Mouse (Mus musculus) retina, adult 2 months (tissue): ENCODE results near the gene Rfx4.

Experiments
- DNase-seq: peaks from one replicate; pipeline ENCODE4 v3.0.0-alpha.2; 2012; ENCODE audit warnings: low read depth, low spot score

The Rfx4 gene

DNA sequence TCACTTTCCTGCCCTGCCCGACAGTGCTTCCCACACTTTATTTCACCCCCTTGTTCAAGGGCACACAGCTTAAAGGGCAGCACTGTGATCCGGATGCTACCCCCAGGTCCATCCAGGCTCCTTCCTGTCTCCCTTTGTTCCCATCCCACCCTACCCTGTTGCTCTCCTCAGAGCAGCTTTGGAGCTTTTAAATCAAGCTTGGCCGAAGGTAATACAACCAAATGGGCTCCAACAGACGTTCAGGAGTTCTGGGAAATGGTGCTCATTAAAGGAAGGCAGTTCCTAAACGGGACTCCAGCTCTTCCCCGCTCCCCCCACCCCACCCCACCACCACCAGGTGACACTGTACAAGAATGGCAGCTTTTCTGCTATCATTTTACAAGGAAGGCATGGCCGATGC lies 154.3 kb downstream of the Rfx4 start:
- no peak for DNase-seq

DNA sequence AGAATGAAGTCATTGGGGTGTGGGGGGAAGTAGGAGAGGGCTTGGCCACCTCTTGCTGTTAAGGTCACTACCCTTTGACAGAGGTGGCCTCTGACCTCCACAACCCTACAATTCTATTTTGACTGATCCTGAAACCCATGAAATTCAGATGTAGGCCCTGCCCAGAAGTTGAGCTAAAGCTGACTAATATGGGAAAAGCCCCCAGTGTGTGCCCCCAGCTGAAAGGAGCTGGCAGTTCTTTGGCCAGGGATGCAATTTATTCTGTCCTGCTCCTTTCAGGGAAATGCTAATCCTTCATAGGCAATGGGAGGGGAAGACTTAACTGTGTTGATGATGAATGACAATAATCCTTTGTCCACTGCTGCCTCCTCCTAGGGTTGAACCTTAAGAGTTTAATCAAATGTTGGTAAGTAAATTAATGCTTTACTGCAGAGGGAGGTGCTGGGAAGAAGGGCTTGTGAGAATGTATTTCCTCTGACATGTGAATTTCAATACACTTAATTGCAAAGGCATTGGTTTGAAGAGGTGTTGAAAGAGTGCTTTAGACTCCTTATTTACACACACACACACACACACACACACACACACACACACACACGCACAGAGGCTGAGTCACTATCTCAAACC lies 155.0 kb downstream of the Rfx4 start:
- DNase-seq, result no peak

DNA sequence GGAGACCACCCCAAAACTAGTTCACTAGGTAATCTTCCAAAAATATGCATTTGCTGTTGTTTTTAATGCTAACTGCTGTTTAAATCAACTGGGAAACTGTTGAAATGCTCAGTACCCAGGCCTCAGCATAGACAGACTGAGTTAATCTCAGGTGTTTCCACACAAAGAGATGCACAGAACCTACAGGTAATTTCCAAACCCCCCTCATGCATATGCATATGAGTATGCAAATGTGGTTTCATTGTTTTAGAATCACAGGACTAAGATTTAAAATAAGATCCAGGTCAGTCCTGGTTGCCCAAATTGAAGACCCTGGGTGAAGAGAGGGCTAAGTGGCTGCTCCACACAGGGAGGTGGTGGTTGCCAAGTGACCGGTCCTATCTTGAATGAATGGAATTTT lies 157.3 kb downstream of the Rfx4 start:
- no peak for DNase-seq

DNA sequence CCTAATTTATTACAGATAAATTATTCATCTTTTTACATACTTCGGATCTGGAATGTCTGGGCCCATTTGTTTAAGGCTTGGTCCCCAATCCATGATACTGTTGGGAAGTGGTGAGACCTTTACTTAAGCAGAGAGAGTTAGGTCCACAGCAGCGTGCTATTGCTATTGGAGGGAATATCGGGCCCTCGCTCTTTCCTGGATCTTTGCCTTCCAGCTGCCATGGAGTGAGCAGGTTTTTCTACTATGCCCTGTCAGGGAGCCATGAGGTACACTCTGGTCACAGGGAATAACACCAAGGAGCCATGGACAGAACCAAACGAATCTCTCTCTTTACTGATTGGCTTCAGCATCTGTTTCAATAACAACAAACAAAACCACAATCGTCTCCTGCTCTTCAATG lies 159.6 kb downstream of the Rfx4 start:
- DNase-seq, result no peak

DNA sequence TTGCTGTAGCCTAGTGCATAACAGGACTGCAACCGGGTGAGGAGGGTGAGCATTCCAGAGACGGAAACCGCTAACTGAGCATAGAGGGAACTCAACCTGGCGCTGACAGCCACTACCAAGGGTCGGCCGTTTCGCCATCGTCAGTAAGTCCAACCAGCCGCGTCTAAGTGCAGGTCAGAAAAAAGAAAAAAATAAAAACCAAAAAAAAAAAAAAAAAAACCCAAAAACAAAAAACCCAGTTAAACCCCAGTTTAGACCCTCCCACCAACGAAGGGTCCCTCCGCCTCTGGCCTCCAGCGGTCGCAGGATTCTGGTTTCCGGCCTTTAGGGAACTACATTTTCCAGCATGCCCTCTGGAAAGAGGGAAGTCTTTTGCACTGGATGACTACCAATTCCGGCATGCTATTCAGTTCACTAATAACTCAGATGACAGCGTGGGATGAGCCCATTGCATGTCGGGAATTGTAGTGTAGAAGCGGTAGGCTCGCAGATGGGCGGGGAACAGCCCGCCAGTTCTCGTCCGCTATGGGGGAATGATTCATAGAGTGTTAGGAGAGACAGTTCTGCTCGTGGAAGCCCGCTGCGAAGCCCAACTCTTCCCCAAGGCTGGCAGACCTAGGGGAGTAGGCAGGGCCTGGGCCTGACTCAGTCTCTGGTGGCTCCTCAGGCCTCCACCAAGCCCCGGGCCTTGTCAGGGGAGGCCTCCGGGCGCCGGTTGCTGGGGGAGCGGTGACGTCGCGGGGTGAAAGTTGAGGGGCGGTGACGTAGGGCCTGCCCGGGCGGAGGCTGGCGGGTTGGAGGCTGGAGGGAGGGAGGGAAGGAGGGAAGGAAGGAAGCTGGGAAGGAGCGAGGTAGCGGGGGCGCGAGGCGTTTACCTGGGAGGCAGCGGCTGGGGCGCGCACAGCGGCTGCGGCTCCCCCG lies 161.2 kb downstream of the Rfx4 start, which contains the start of gene Ric8b:
Gene Ric8b, plus strand, starts transcription at position 807 of the 921 bp plus-strand sequence.
- peak; percentile 96 for DNase-seq

DNA sequence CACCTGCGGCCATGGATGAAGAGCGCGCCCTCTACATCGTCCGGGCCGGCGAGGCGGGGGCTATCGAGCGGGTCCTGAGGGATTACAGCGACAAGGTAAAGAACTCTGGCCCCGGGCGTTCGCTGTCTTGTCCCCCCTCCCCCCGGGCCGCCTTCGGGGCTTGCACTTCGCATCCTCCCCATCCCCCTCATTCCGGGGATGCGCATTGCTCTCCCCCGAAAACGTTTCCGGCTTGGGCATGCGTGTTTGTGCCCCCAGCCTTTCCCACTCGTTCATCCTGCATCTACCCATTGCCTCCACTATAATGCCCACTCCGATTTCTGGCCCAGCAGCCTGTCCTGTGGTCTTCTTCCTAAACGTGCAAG lies 161.9 kb downstream of the Rfx4 start:
- DNase-seq, result no peak

DNA sequence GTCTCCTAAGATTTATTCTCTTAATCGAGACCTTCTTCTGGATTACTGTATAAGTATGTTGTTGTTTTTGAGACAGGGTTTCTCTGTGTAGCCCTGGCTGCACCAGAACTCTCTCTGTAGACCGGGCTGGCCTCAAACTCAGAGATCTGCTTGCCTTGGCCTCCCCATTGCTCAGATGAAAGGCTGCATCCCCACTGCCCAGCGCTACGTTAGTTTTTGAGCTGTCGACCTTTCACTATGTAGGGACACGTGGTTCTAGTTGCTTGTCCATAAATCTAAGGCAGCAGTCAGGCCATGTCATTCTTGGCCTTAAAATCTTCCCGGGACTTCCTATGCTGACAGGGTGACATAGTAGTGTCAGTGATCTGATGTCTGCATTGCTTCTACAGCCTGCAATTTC lies 170.5 kb downstream of the Rfx4 start:
- DNase-seq, result no peak

DNA sequence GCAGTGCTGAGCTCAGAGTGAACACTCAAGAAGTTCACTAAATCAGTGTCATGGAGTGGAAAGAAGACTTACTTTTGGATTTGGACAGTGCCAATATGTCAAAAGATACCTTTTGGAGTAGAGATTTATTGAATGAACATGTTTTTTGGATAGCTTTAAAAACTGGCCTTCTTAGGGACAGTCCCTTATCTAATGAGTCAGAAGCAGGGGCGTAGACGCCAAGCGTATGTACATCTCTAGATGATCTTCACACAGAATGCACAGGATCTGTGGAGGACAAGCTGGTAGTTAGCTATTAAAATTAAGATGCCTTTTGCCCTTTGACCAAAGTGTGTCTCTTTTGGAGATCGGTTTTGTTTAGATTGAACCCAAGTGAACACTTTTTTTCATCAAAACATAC lies 171.0 kb downstream of the Rfx4 start:
- no peak for DNase-seq

DNA sequence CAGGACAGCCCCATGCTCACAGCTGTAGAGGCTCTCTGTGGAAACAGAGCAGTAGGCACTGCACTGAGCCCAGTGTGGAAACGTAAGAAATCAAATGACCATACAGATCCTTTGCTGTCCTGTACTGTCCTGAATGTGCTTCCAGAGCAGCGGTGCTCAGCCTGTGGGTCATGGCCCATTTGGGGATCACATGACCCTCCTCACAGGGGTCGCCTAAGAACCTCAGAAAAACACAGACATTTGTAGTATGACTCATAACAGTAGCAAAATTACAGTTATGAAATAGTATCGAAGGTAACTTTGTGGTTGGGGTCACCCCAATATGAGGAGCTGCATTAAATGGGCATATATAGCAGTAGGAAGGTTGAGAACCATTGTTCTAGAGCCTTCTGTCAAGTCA lies 172.6 kb downstream of the Rfx4 start:
- DNase-seq, result no peak

DNA sequence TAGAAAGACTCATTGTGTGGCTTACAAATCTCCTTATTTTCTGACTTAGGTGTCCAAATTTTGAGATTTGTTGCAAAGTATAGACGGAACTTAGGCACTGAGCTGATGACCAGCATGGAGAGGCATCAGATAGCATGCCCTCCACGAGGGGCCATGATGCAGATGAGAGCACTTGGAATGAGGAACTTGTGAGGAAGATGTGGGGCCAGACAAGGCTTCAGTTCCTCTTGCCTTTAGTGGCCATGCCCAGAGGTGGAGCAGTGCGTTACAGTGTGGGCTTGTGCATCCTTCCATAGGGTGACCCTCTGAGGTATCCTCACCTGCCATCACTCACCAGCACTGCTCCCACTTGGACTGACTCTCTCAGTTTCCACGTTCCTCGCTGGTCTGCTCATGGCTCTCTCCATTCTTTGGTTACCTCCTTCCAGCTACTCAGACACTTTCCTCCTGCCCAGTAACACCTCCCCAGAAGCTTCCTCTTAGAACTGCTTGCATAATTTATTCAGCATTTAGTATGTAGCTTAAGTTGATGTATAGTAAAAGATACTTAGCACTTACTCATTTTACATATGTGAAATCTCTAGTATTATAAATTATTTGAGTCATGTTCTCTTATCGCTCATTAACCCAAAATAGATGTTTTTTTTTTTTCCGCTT lies 179.8 kb downstream of the Rfx4 start:
- no peak for DNase-seq

DNA sequence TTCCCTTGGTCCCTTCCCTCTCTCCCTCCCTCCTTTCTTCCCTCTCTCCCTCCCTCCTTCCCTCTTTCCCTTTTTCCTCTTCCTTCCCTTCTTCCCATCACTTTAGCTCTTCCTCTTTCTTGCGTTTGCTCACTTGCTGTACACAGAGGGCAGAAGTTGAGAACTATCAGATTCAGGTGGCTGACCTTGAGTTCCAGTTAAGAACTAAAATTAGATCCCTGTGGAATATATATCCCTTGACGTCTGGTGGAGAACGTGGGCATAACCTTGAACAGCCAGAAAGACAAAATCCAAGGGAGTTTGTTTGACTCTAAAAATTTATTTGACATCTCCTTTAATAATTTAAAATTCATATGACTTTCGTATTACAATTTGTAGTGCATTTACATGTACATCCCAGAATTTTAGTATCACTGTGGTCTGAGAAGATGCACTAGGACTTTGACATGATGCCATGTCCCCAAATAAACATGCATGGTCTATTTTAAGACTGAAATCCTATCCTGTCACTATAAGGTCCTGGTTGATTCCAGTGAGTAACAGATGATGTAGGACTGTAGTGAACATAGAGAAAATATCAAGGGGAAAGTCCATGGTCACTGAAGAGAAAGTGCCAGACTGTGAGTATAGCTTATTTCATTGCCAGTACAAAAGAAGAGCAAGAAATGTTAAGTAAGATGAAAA lies 181.1 kb downstream of the Rfx4 start:
- DNase-seq, result no peak

DNA sequence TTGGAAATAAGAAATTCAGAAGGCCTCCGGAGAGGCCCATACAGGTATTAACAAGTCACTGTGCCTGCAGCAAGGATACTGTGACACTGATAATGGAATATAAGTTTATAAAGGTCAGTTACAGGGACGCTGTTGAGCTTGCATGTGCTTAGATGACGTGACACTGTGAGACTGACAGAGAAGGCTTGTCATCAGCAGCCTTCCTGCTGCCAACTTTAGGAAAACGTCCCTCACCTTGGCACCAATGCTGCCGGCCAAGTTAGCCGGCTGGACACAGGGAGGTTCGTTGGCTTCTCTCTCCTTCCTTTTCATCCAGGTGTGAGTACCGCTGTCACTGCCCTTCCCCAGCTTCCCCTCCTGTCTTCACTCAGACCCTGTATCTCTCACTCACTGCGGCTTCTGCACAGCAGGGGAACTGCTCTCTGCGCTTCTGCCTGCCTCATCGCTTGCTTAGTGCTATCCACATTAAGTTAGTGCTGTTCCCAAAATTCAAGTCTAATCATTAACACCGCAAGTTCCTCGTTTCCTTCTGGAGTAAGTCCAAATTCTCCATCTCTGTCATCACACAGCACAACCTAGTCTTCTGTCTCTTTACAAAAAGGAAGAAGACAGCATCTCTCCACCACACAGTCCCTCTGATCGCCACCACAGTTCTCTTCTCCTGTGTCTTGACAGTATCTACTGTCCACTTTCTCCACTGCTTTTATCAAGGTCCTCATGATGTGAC lies 182.4 kb downstream of the Rfx4 start:
- no peak for DNase-seq

DNA sequence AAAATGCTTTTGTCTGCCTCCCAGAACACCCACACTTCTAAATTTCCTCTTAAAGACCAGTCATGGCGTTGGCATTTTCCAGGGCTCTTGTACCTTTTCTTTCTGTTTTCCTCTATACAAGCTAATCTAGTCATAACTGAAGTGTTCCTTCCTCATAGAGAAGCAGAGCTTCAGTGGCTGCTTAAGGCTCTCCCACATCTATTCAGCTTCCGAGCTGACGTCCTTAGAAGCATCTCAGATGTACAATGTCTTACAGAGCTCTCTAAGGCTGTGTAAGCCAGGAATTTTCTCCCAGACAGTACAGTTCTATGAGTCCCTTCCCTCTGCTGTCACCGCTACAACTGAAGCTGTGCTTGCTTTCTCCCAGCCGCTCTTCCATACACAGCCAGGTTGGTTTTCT lies 183.0 kb downstream of the Rfx4 start:
- no peak for DNase-seq

DNA sequence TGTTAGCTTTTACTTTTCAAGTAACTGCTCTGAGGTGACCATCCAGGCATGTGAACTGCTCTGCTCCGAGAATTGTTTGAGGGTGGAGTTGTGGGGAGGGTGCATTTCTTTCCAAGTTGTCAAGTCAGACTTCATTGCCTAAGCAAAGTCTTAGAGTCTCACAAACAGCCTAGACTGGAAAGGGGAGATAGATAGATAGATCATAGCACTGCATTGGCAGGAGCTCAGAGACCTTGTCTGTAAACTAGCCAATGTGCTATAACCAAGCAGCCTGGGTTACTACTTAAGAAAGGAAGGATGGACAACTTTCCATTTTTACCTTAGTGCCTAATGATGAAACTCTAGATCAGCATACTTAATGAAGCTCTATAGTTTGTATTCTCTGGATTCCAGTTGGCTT lies 184.5 kb downstream of the Rfx4 start:
- no peak for DNase-seq

DNA sequence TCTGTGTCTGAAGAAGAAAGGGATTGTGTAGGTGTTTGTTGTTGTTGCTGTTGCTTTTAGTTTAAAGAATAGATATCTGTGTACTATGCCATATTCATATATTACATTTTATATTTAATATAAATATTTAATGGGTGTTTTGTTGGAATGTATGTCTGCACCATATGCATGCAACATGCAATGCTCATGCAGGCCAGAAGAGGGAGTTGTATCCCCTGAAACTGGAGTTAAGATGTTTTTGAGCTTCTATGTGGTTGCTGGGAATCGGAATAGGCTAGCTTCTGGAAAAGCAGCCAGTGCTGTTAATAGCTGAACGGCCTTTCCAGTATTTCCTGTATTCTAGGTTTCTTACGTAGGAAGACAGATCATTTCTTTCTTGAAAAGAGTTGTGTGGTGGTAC lies 189.8 kb downstream of the Rfx4 start:
- DNase-seq, result no peak

DNA sequence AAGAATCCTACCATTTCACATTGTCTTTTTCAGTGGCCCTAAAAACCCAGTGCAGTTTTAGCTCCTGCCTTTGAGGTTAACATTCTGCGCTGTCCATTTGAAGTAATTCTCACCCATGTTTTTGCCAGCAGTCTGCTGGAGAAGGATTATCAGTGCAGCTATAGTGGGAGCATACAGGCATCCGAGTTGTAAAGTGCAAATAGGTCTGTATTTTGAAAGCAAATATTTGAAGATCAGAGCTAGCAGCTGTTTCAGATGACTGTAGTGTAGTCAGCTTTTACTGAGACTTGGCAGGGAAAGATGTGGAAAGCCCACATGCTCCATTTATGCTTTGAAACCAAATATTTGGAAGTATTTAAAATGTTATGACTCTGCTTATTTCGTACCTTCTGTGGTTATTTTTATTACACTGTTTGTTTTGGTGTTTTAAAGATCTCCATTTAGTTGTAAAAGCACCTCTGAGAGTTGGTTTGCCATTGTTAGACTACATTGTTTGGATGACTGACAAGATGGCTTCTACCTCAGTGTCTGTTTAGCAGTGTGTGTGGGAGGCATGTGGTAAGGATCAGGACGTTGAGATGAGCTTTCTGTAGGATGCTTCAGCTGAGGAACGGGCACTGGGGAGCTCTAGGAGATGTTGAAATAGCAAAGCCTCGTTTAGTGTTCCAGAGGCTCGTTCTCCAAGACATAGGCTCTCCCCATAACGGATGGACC lies 193.3 kb downstream of the Rfx4 start:
- DNase-seq, result no peak

DNA sequence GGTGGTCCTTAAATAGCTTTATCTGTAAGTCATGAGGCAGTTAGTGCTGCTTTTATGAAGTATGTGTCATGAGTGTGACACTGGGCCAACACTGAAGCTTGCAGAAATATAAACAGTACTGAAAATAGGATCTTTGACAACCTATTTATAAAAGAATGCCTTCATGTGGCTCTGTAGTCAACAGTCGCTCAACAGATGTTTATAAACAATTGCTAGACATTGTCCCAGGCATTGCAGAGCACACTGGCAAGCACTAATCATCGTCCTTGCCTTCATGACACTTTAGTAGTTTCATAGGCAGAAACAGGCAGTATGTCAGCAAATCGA lies 193.8 kb downstream of the Rfx4 start:
- no peak for DNase-seq

DNA sequence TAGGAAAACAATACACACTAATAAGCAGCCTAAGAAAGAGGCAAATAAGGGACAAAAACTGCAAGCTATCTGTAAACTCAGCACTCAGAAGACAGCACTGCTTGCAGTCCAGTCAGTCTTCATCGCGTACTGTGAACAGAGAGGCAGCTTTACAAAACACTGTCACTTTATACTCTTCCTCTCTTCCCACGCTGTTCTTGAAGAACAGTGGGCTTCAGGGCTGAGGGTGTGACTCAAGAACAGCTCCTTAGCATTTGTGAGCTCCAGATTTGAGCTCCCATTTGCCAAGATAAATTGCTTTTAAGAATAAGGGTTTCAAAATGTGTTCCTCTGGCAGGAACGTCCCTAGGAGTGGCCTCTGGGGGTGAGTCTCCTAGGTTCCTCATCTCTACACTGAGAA lies 194.5 kb downstream of the Rfx4 start:
- no peak for DNase-seq

DNA sequence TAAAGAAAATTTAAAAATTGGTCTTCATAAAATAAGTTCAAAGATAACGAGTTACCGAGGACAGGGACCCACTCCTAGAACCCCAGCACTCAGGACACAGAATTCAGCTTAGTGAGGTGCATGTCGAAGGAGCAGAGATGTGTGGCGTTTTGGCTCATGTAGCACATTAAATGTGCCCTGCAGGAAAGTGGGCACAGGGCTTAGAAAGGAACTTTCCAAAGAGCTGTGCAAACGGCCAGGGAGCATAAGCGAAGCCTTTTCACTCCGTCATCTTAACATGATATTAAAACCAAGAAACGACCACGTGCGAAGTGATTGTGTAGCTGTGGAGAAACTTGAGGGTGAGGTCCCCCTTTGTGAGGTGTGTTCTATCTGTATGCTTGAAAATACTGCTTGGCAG lies 198.4 kb downstream of the Rfx4 start:
- DNase-seq, result no peak
